Mouse (Mus musculus) spleen, adult 2 months (tissue): ENCODE measurements around the gene Fhl2. TPM values are rescaled to one million over a fixed set of nuclear protein-coding genes. Genes with fewer than 3 reads are reported as not detected.

ENCODE experiments used
- DNase-seq, 2 experiments: peaks; one replicate each; pipeline versions ENCODE4 v3.0.0 to v3.0.0-alpha.2; 2012 to 2021; ENCODE audit warnings: low spot score in 2 of 2, low read depth in 1 of 2
- H3K27ac ChIP-seq: fragments of 200-500 bp; 2 replicates; pipeline ENCODE4 v1.5.1; 2012; ENCODE audit warnings: low read length, inconsistent platforms; ENCODE audit not compliant: insufficient read depth
- H3K27me3 ChIP-seq: fragments of 200-500 bp; 2 replicates; pipeline ENCODE4 v1.6.1; 2012; ENCODE audit warnings: mild to moderate bottlenecking, moderate library complexity, low read length, inconsistent platforms; ENCODE audit not compliant: control insufficient read depth, insufficient read depth
- H3K36me3 ChIP-seq: fragments of 200-500 bp; 2 replicates; pipeline ENCODE4 v1.6.1; 2012; ENCODE audit warnings: mild to moderate bottlenecking, low read length, inconsistent platforms; ENCODE audit not compliant: control insufficient read depth, insufficient read depth
- H3K4me1 ChIP-seq: fragments of 200-500 bp; 2 replicates; pipeline ENCODE4 v1.6.1; 2011; ENCODE audit warnings: inconsistent platforms; ENCODE audit not compliant: control insufficient read depth, insufficient read depth, insufficient read length
- H3K4me3 ChIP-seq: fragments of 200-500 bp; 2 replicates; pipeline ENCODE4 v1.5.1; 2011; ENCODE audit warnings: mild to moderate bottlenecking, inconsistent platforms; ENCODE audit not compliant: insufficient read depth, insufficient read length; ENCODE audit errors: extremely low read depth
- CTCF ChIP-seq: fragments of 200-500 bp; IDR thresholded peaks from 2 replicates; pipeline ENCODE4 v1.5.1; 2011; ENCODE audit warnings: mild to moderate bottlenecking, inconsistent platforms; ENCODE audit not compliant: insufficient read depth, insufficient read length, insufficient replicate concordance; ENCODE audit errors: extremely low read depth
- POLR2A ChIP-seq: fragments of 200-500 bp; IDR thresholded peaks from 2 replicates; pipeline ENCODE4 v1.6.1; 2011; ENCODE audit warnings: low read depth, low read length, inconsistent platforms
- WGBS: fragments of 180-500 bp; shearing (Covaris S2); methylation state at CpG from one replicate; pipeline ENCODE4 v1.1.7; 2018; 5-methylcytosine and 5-hydroxymethylcytosine counted together
- polyA plus RNA-seq: library from polyadenylated mRNA; depleted of rRNA; stranded (reverse); fragments of >200 nt; gene quantifications from 2 replicates; pipeline ENCODE4 v1.2.3, GENCODE M21; 2012

The Fhl2 gene
- polyA plus RNA-seq, 1 experiment: 1.8 TPM

DNA sequence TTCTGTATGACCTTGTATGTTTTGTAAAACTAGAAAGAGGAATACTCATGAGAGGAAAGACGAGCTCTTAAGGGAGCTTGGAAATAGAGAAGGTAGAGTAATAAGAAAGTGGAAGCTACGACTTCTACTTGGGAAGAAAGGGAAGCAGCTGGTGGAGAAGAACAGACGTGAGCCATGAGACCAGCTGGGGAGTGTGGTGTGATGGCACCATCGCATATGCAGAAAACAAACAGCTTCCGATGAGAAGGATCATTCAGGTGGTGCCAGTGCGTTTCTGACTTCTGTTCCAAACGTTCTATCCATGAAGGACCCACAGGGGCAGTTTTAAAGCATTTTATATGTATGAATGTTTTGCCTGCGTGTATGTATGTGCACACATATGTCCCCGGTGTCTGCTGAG, 13.5 kb upstream of the Fhl2 start:
- Histone ChIP-seq H3K27me3 (no peaks in the 10 kb centered on the region), H3K27ac (no peak overlapping the region), H3K36me3 (no peaks in the 10 kb centered on the region), H3K4me3 (no peak overlapping the region), H3K4me1 (no peaks in the 10 kb centered on the region)
- DNase-seq: no peak
- 80% methylated on average over 9 of the region's 9 CpGs for WGBS
- TF ChIP-seq CTCF (no peak), POLR2A (no peak)

DNA sequence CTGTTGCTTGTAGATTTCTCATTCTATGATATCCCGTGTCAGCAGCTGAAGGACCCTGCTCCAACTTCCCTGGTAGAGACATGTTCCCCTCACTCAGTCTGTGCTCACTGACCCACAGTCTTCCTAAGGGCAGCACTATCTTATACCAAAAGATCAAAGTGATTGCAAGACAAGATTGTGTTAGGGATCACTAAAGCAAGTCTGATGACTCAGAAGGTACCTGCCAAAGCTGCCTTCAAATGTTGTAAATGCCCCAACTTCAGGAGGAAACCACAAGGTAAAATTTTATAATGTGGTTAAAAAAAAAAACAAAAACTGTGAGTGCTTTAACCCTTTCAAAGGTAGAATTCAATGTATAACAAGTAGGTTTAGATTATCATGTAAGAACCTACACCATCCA, 10.4 kb upstream of the Fhl2 start:
- Histone ChIP-seq H3K4me3 (no peak overlapping the region), H3K4me1 (no peaks in the 10 kb centered on the region), H3K27ac (no peak overlapping the region), H3K27me3 (no peaks in the 10 kb centered on the region), H3K36me3 (no peaks in the 10 kb centered on the region)
- no peak for DNase-seq
- no peak for TF ChIP-seq CTCF
- TF ChIP-seq POLR2A: no peak
- 51% methylated on average over 1 of the region's 1 CpGs for WGBS

DNA sequence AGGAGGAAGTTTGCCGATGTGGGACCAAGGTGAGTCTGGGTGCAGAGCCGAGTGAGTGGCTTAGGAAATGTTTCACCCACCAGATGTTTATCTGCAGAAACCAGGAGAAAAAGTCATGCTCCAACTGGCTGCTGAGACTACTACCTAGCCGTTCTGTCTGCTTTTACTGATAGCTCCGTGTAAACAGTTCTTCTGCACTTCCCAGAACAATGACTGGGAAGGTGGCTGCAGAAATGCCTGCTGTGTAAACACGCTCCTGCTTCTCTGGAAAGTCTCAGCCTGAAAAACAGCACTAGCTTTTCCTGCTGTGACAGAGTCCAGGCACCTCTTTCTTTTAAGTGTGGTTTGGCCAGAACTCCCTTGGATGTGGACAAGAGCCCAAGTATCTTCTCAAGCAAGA, 6.5 kb upstream of the Fhl2 start:
- 33% methylated on average over 5 of the region's 5 CpGs for whole genome bisulfite sequencing
- Histone ChIP-seq H3K4me1 (no peaks in the 10 kb centered on the region), H3K27ac (no peak overlapping the region), H3K27me3 (no peaks in the 10 kb centered on the region), H3K4me3 (no peak overlapping the region), H3K36me3 (no peaks in the 10 kb centered on the region)
- TF ChIP-seq CTCF (no peak), POLR2A (no peak)
- DNase-seq: no peak

DNA sequence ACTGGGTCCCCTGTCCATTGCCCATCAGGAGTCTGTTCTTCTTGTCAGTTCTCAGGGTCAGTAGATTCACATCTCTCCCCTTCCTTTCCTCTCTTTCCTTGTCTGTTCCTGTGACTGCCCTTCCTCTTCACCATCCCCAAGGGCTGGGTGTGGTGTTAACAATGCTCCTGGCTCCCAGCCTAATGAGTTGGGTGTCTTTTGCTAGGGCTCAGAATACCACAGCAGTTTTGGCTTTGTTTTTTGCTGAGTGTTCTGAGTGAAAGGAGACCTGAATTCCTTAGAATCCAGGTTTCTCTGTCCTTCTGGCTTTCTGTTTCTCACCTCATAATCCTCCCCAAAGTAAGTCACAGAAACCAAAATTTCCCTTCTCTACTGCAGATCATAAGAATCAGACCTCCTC, 5.4 kb upstream of the Fhl2 start:
- DNase-seq: no peak
- no peaks in the 10 kb centered on the region for H3K27me3 ChIP-seq
- H3K4me3 ChIP-seq: no peak overlapping the region
- TF ChIP-seq POLR2A (no peak), CTCF (no peak)
- no peaks in the 10 kb centered on the region for H3K36me3 ChIP-seq
- no peak overlapping the region for H3K27ac ChIP-seq
- H3K4me1 ChIP-seq: no peaks in the 10 kb centered on the region

DNA sequence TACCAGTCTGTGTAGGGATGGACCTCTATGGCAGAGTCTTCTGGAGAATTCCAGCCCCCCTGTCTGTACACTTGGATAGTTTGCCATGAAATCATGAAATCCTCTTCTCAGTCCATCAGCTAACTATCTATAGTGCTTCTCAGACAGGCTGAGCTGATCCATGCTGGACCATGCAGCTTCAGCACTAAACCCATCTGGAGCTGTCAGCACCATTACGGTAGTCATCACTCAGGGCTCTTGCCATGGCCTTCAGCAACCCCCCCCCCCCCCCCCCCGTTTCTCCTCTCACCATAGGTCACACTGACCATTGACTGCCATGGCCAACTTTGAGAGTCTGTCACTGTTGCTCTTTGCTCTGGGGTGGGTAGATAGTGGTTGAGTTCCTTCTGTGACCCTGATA, 5.0 kb upstream of the Fhl2 start:
- 93% methylated on average over 2 of the region's 2 CpGs for WGBS
- Histone ChIP-seq H3K36me3 (no peaks in the 10 kb centered on the region), H3K4me3 (no peak overlapping the region), H3K27ac (no peak overlapping the region), H3K27me3 (no peaks in the 10 kb centered on the region), H3K4me1 (no peaks in the 10 kb centered on the region)
- TF ChIP-seq POLR2A (no peak), CTCF (no peak)
- DNase-seq: no peak

DNA sequence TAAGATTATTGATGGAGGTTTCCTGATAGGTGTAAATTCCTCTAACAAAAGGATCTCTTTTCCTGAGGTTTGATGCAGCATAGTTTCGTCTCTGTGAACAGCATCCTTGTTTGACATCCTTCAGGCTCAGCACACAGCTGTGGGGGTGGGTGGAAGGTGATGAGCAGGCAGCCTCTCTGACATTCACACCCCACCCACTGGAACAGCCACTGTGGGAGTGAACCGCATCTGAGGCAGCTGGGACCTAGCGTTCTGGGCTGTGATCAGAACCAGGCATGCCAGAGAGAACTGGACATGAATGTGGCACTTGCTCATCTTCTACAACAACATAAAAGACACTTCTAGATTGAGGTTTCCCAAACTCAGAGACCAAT, 3.1 kb upstream of the Fhl2 start:
- H3K36me3 ChIP-seq: no peaks in the 10 kb centered on the region
- no peaks in the 10 kb centered on the region for H3K4me1 ChIP-seq
- no peaks in the 10 kb centered on the region for H3K27me3 ChIP-seq
- H3K4me3 ChIP-seq: no peak overlapping the region
- DNase-seq: no peak
- no peak overlapping the region for H3K27ac ChIP-seq
- TF ChIP-seq CTCF: no peak
- TF ChIP-seq POLR2A: no peak
- WGBS: 88% methylated on average over 3 of the region's 3 CpGs

DNA sequence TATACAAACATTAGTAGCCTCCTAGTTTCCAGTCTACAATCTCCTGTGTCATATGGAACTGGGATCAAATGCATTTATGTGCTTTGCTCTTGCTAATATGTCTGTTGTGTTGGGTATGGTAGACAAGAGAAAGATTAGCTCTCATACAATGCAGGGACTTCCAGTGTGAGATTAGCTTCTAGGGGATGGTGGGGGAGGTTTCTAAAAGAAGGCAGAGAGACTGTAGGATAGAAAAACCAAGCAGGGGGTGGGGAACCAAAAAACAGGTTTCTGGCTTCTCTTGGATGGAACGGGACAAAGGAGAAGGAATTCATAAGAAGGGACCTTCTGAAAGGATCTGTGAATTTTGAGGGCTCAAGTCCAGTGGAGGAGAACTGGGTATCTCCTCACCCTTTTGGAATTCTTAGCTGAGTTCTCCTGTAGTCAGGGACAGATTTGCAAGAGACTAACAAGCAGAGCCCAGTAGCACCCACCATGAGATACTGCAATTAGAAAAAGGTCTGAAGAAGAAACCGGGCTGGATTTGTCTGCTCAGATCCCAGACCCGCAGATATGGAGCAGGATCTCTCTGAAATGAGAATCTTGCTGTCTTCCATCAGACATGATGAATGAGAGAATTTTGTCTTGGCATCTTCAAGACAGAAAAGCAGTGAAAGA, 2.6 kb upstream of the Fhl2 start:
- H3K4me1 ChIP-seq: no peaks in the 10 kb centered on the region
- no peak overlapping the region for H3K27ac ChIP-seq
- H3K36me3 ChIP-seq: no peaks in the 10 kb centered on the region
- no peaks in the 10 kb centered on the region for H3K27me3 ChIP-seq
- no peak overlapping the region for H3K4me3 ChIP-seq
- WGBS: 93% methylated on average over 3 of the region's 3 CpGs
- no peak for TF ChIP-seq POLR2A
- no peak for TF ChIP-seq CTCF
- DNase-seq: no peak
